Mouse (Mus musculus) embryonic facial prominence, embryonic 14.5 days (tissue): ENCODE results near the gene Slc24a3. TPM values are rescaled to one million over a fixed set of nuclear protein-coding genes. Genes with fewer than 3 reads are reported as not detected.

Source experiments
- ATAC-seq: fragments of 200-750 bp; cut with Nextera tagmentation; 2 replicates; pipeline ENCODE4 v1.8.0; 2017; ENCODE audit warnings: low read depth, moderate number of reproducible peaks, moderate TSS enrichment
- DNase-seq: peaks from one replicate; pipeline ENCODE4 v3.0.0-alpha.2; 2015; ENCODE audit warnings: low spot score
- H3K27ac ChIP-seq: fragments of 300-500 bp; sonication (generic); replicated peaks from 2 replicates; pipeline ENCODE4 v1.5.1; 2014; ENCODE audit warnings: low read depth, mild to moderate bottlenecking, low read length, moderate library complexity
- H3K27me3 ChIP-seq: fragments of 300-500 bp; sonication (generic); replicated peaks from 2 replicates; pipeline ENCODE4 v1.6.1; 2014; ENCODE audit warnings: low read length; ENCODE audit not compliant: control insufficient read depth, insufficient read depth
- H3K36me3 ChIP-seq: fragments of 300-500 bp; sonication (generic); 2 replicates; pipeline ENCODE4 v1.6.1; 2014; ENCODE audit warnings: low read length, mixed read lengths; ENCODE audit not compliant: control insufficient read depth, insufficient read depth
- H3K4me1 ChIP-seq: fragments of 300-500 bp; sonication (generic); 2 replicates; pipeline ENCODE4 v1.6.1; 2014; ENCODE audit warnings: antibody characterized with exemption, low read length; ENCODE audit not compliant: control insufficient read depth, insufficient read depth
- H3K4me2 ChIP-seq: fragments of 300-500 bp; sonication (generic); 2 replicates; pipeline ENCODE4 v1.6.1; 2014; ENCODE audit warnings: low read depth, mild to moderate bottlenecking, low read length, moderate library complexity, mixed read lengths
- H3K4me3 ChIP-seq: fragments of 300-500 bp; sonication (generic); 2 replicates; pipeline ENCODE4 v1.5.1; 2014; ENCODE audit warnings: low read depth, mild to moderate bottlenecking, low read length
- H3K9ac ChIP-seq: fragments of 300-500 bp; sonication (generic); 2 replicates; pipeline ENCODE4 v1.6.1; 2014; ENCODE audit warnings: low read depth, mild to moderate bottlenecking, low read length, moderate library complexity, mixed read lengths
- H3K9me3 ChIP-seq: fragments of 300-500 bp; sonication (generic); 2 replicates; pipeline ENCODE4 v1.6.1; 2016; ENCODE audit warnings: low read length; ENCODE audit not compliant: control insufficient read depth
- WGBS: fragments of 180-500 bp; shearing (Covaris S2); extraction: QIAGEN DNeasy Blood & Tissue Kit; methylation state at CpG from one replicate; pipeline ENCODE4 v1.1.7; 2014; 5-methylcytosine and 5-hydroxymethylcytosine counted together
- polyA plus RNA-seq: library from polyadenylated mRNA; unstranded; fragments of >200 nt; fragmentation: Nextera tagmentation; extraction: Ambion mirVana; gene quantifications from 2 replicates; pipeline ENCODE4 v1.2.1, GENCODE M21; 2014

The Slc24a3 gene
- polyA plus RNA-seq, 1 experiment from 2014 or later: 6.4 TPM

GRCm38 (mm10) chr2:145675142-145675755 is 507.7 kb downstream of the Slc24a3 start, which contains the start of gene Rin2:
TSS of gene Rin2 (plus strand) at chr2:145675215.
- WGBS: under 1% methylated on average over 33 of the region's 33 CpGs
- Histone ChIP-seq H3K4me1 (peaks cover 28% of the 10 kb centered on the region; the same call in 1 of the 2 replicates), H3K4me2 (peak within 1 kb of the TSS; percentile 89), H3K27ac (peak within 1 kb of the TSS; percentile 69), H3K27me3 (no peaks in the 10 kb centered on the region), H3K9me3 (no peaks in the 10 kb centered on the region), H3K36me3 (no peaks in the 10 kb centered on the region), H3K9ac (peak within 1 kb of the TSS; percentile 73), H3K4me3 (peak within 1 kb of the TSS; percentile 60)
- DNase-seq (peak; percentile 95), ATAC-seq (peak; percentile 84)

- Histone ChIP-seq H3K4me2 (peak overlapping the region; percentile 89), H3K4me3 (peak overlapping the region; percentile 60), H3K4me1 (peaks cover 32% of the 10 kb centered on the region; the same call in 1 of the 2 replicates), H3K9ac (peak overlapping the region; percentile 73), H3K36me3 (no peaks in the 10 kb centered on the region), H3K27ac (peak overlapping the region; percentile 69), H3K9me3 (no peaks in the 10 kb centered on the region), H3K27me3 (no peaks in the 10 kb centered on the region)
- WGBS: 3% methylated on average over 26 of the region's 27 CpGs
- DNase-seq: peak; percentile 75
- ATAC-seq: peak; percentile 50
Measured at GRCm38 (mm10) chr2:145675756-145676543, 508.4 kb downstream of the Slc24a3 start.

DNA sequence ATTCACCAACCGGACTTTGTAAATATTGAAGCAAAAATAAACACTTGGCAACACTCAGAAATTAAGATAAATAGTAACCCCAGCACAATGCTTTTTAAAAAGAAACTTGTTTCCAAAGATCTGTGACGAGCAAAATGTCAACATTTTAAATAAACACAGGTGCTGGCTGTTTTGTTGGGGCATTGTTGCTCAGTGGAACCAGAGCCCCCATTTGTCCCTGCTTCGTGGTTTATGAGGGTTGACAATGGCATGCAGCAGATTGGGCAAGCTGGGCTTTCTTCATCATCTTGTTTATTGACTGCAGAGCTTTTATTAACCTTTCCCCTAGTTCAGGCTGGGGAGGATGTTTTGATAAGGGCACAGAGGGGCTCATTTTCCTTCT is 509.0 kb downstream of the Slc24a3 start:
- 40% methylated on average over 3 of the region's 3 CpGs for WGBS
- DNase-seq: no peak
- peaks cover 36% of the 10 kb centered on the region; the same call in 1 of the 2 replicates for H3K4me1 ChIP-seq

DNA sequence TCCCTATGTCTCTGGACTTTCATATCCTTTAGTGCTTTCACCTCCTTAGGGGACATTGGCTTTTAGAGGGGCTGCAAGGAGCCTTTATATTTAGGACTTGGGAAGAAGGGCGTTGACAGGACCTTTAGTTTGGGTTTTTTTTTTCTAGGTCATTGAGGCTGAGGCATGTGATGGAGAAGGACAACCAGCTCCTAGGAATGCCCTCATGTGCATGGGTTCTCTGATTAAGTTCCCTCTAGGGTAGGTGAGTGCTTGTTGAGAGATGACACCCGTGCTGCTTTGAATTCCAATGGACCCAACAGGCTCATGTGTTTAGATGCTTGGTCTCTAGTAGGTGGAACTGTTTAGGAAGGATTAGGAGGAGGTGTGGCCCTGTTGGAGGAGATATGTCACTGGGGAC is 509.4 kb downstream of the Slc24a3 start:
- peak overlapping the region; percentile 89; the same call in 1 of the 2 replicates for H3K4me2 ChIP-seq
- no peaks in the 10 kb centered on the region for H3K27me3 ChIP-seq
- DNase-seq (no peak), ATAC-seq (no peak)
- no peaks in the 10 kb centered on the region for H3K36me3 ChIP-seq
- no peaks in the 10 kb centered on the region for H3K9me3 ChIP-seq
- no peak overlapping the region for H3K9ac ChIP-seq
- 63% methylated on average over 2 of the region's 2 CpGs for WGBS
- H3K4me1 ChIP-seq: peaks cover 36% of the 10 kb centered on the region; the same call in 1 of the 2 replicates
- H3K27ac ChIP-seq: no peak overlapping the region
- H3K4me3 ChIP-seq: no peak overlapping the region

More for the DNA sequence above, 509.0 kb downstream of the Slc24a3 start:
- Histone ChIP-seq H3K9ac (no peak overlapping the region), H3K27me3 (no peaks in the 10 kb centered on the region), H3K9me3 (no peaks in the 10 kb centered on the region), H3K4me2 (peak overlapping the region; percentile 89), H3K27ac (0 out of 2 replicates have a peak overlapping the region, but pooled peaks have one; percentile 69), H3K36me3 (no peaks in the 10 kb centered on the region), H3K4me3 (no peak overlapping the region)
- no peak for ATAC-seq

DNA sequence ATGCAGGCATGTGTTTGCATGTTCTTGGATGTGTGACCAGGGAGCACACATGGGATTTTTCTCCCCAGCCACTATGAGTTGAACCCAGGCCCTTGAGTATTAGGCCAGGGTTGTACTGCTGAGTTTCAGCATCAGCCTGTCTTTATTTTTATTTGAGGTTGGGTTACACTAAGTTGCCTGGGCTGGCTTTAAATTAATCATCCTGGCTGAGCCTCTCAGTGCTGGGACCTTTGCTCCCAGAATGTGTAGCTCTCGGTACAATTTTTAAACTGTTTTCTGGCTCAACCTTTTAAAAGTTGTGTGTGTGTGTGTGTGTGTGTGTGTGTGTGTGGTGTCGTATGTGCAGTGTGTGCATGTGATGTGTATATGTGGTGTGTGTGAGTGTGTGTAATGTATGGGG is 512.6 kb downstream of the Slc24a3 start:
- no peak for DNase-seq
- peaks cover 42% of the 10 kb centered on the region for H3K4me1 ChIP-seq

GRCm38 (mm10) chr2:145680762-145681161 is 513.2 kb downstream of the Slc24a3 start:
- no peak overlapping the region for H3K4me3 ChIP-seq
- peaks cover 40% of the 10 kb centered on the region for H3K4me1 ChIP-seq
- 0 out of 2 replicates have a peak overlapping the region, but pooled peaks have one; percentile 21 for H3K27ac ChIP-seq
- H3K36me3 ChIP-seq: no peaks in the 10 kb centered on the region
- ATAC-seq (no peak), DNase-seq (no peak)
- H3K4me2 ChIP-seq: no peak overlapping the region
- no peaks in the 10 kb centered on the region for H3K9me3 ChIP-seq
- 74% methylated on average over 9 of the region's 9 CpGs for WGBS
- no peaks in the 10 kb centered on the region for H3K27me3 ChIP-seq
- H3K9ac ChIP-seq: no peak overlapping the region

More for the DNA sequence above, 512.6 kb downstream of the Slc24a3 start:
- no peak for ATAC-seq
- Histone ChIP-seq H3K27ac (no peak overlapping the region), H3K27me3 (no peaks in the 10 kb centered on the region), H3K9ac (no peak overlapping the region), H3K4me3 (no peak overlapping the region), H3K4me2 (no peak overlapping the region), H3K9me3 (no peaks in the 10 kb centered on the region), H3K36me3 (no peaks in the 10 kb centered on the region)
- 80% methylated on average over 2 of the region's 2 CpGs for WGBS

GRCm38 (mm10) chr2:145681626-145682025 is 514.1 kb downstream of the Slc24a3 start:
- H3K4me2 ChIP-seq: no peak overlapping the region
- H3K9me3 ChIP-seq: no peaks in the 10 kb centered on the region
- WGBS: 59% methylated on average over 4 of the region's 4 CpGs
- H3K9ac ChIP-seq: no peak overlapping the region
- peaks cover 34% of the 10 kb centered on the region for H3K4me1 ChIP-seq
- H3K4me3 ChIP-seq: no peak overlapping the region
- H3K36me3 ChIP-seq: no peaks in the 10 kb centered on the region
- no peak for DNase-seq
- H3K27ac ChIP-seq: no peak overlapping the region
- no peaks in the 10 kb centered on the region for H3K27me3 ChIP-seq
- ATAC-seq: no peak

- Histone ChIP-seq H3K4me1 (peaks cover 32% of the 10 kb centered on the region), H3K27ac (0 out of 2 replicates have a peak overlapping the region, but pooled peaks have one; percentile 0), H3K9me3 (no peaks in the 10 kb centered on the region), H3K36me3 (no peaks in the 10 kb centered on the region), H3K9ac (no peak overlapping the region), H3K27me3 (no peaks in the 10 kb centered on the region), H3K4me3 (no peak overlapping the region), H3K4me2 (no peak overlapping the region)
- WGBS: 51% methylated on average over 3 of the region's 3 CpGs
- ATAC-seq: no peak
- DNase-seq: no peak
Measured at GRCm38 (mm10) chr2:145682924-145683323, 515.4 kb downstream of the Slc24a3 start.
